Mouse (Mus musculus) spleen, adult 18-20 months (tissue): ENCODE measurements around the gene Stag2.

Source experiments
- DNase-seq, 2 experiments: peaks; one replicate each; pipeline ENCODE4 v3.0.0; 2022; ENCODE audit warnings: mixed read lengths in 2 of 2

Gene Stag2

GRCm38 (mm10) chrX:42250342-42250741, 101.2 kb downstream of the Stag2 start:
- DNase-seq, result no peak

GRCm38 (mm10) chrX:42272713-42273112, 123.6 kb downstream of the Stag2 start:
- DNase-seq, result no peak

DNA sequence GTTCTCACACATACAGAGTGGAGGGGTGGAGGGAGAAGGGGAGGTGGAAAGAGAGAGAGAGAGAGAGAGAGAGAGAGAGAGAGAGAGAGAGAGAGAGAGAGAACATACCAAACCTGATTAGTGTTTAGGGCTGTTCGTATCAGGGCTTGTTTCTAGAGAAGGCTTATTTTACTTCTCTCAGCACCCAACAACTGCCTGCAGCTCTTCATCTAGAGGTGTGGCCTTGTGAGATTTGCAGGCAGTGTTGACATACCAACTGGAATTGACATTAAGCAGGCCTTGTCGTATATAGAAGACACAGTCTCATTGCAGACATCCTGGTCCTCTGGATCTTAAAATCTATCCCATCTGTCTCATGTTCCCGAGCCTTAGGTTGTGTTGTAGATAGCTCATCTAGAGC, 141.1 kb downstream of the Stag2 start:
- DNase-seq, result no peak

- DNase-seq, result no peak
Observed at GRCm38 (mm10) chrX:42315231-42315630, 166.1 kb downstream of the Stag2 start.

DNA sequence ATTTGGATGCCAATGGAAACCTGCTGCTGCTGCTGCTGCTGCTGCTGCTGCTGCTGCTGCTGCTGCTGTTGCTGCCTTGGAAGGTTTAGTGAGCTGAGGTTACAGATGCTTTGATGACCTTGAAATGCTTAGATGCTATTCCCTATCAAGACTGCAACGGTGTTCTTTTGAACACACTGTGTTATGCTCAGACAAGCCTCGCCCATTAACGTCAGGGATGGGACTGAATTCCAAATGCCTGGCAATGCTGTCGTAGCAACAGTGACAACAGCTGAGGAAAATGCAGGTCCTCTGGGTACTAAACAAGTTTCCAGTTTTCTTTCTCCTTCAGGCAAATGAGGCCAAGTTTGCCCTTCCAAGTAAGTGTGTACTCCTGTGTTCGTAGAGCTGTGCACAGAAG, 171.3 kb downstream of the Stag2 start:
- no peak for DNase-seq

DNA sequence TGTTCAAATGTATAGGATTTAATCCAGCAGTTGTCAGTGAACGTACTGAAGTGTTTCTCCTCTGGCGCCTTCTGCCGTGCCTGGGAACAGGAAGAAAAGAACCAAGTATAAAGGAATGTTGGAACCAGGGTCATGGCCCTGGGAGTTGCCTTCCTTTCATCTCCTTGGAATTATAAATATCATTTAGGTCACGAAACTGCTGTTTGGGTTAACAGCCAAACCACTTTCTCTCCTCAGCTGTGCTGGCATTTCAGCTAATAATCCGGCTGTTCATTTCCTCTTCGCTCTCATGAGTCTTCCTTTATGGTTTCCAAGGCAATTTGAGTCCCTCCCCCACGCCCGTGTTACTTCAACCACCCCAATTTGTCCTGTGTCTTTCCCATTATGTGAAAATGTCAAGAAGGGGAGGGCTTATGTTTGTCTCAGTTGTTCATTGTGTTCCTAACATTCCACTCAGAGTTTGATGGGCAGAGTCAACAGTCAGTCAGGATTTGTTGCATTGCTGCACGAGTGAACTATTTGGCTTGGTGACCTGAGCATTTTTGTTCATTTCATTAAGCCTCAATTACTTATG, 172.2 kb downstream of the Stag2 start:
- DNase-seq, result no peak

GRCm38 (mm10) chrX:42324848-42325247, 175.7 kb downstream of the Stag2 start:
- no peak for DNase-seq
